Mouse (Mus musculus) embryonic facial prominence, embryonic 10.5 days (tissue): Measurements from ENCODE around the gene Eva1b. TPM values are rescaled to one million over a fixed set of nuclear protein-coding genes. Genes with fewer than 3 reads are reported as not detected.

Source experiments
- DNase-seq: peaks from one replicate; pipeline ENCODE4 v3.0.0-alpha.2; 2017; ENCODE audit warnings: low spot score
- H3K27ac ChIP-seq: fragments of 300-500 bp; sonication (generic); replicated peaks from 2 replicates; pipeline ENCODE4 v1.5.1; 2016; ENCODE audit warnings: mild to moderate bottlenecking
- H3K27me3 ChIP-seq: fragments of 300-500 bp; sonication (generic); replicated peaks from 2 replicates; pipeline ENCODE4 v1.6.1; 2016; ENCODE audit warnings: low read depth, mild to moderate bottlenecking; ENCODE audit not compliant: poor library complexity, severe bottlenecking
- H3K36me3 ChIP-seq: fragments of 300-500 bp; sonication (generic); replicated peaks from 2 replicates; pipeline ENCODE4 v1.6.1; 2016; ENCODE audit warnings: mild to moderate bottlenecking, moderate library complexity
- H3K4me1 ChIP-seq: fragments of 300-500 bp; sonication (generic); 2 replicates; pipeline ENCODE4 v1.6.1; 2016
- H3K4me3 ChIP-seq: fragments of 300-500 bp; sonication (generic); 2 replicates; pipeline ENCODE4 v1.5.1; 2016; ENCODE audit warnings: mild to moderate bottlenecking, moderate library complexity
- H3K9me3 ChIP-seq: fragments of 300-500 bp; sonication (generic); 2 replicates; pipeline ENCODE4 v1.6.1; 2016; ENCODE audit warnings: mild to moderate bottlenecking
- WGBS: fragments of 180-500 bp; shearing (Covaris S2); methylation state at CpG from one replicate; pipeline ENCODE4 v1.1.7; 2016; 5-methylcytosine and 5-hydroxymethylcytosine counted together
- polyA plus RNA-seq: library from polyadenylated mRNA; unstranded; fragments of >200 nt; fragmentation: Nextera tagmentation; extraction: Ambion mirVana; gene quantifications from 2 replicates; pipeline ENCODE4 v1.2.1, GENCODE M21; 2016

The Eva1b gene
- polyA plus RNA-seq, 1 experiment from 2014 or later = 38.9 TPM

DNA sequence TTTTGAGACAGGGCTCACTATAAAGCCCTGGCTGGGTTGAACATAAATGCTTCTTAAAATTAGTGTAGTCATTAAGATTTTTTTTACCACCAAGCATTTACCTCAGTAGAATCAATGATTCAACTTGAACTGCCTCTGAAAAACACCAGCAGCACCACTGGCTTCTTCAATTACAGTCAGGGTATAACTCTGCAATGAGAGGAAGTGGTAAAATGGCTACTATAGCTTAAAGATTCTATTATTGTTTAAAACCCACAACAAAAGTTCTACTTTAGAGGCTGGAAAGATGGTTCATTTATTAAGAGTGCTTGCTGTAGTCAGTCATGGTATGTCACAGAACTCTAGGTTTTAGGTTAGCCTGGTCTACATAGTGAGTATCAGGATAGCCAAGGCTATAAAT lies 46.7 kb downstream of the Eva1b start:
- H3K4me3 ChIP-seq = no peak overlapping the region
- no peak for DNase-seq
- no peaks in the 10 kb centered on the region for H3K9me3 ChIP-seq
- H3K36me3 ChIP-seq = peaks cover 97% of the 10 kb centered on the region
- no peaks in the 10 kb centered on the region for H3K27me3 ChIP-seq
- no peak overlapping the region for H3K27ac ChIP-seq
- no peaks in the 10 kb centered on the region for H3K4me1 ChIP-seq

GRCm38 (mm10) chr4:126194916-126195315 lies 47.4 kb downstream of the Eva1b start:
- Histone ChIP-seq H3K27me3 (no peaks in the 10 kb centered on the region), H3K9me3 (no peaks in the 10 kb centered on the region), H3K36me3 (peaks cover 97% of the 10 kb centered on the region), H3K27ac (no peak overlapping the region), H3K4me3 (no peak overlapping the region), H3K4me1 (peaks cover 4% of the 10 kb centered on the region)
- WGBS = 96% methylated on average over 4 of the region's 4 CpGs
- DNase-seq = no peak

DNA sequence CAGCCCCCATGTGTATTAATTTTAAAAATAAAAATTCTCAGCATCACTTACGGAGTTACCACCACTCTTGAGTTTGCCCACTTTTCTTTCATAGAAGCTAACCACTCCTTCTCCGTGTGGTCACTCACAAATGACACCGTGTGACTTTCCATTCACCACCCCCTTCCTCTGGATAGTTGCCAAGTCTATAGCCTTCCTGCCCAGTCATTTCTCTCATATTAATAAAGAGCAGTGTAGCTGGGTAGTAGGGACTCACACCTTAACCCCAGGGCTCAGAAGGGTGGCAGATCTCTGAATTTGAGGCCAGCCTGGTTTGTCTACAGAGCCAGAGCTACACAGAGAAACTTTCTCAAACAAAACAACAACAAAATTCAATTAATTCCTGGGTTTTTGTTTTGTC lies 49.9 kb downstream of the Eva1b start:
- Histone ChIP-seq H3K27ac (no peak overlapping the region), H3K36me3 (peaks cover 81% of the 10 kb centered on the region), H3K27me3 (no peaks in the 10 kb centered on the region), H3K4me1 (peaks cover 18% of the 10 kb centered on the region), H3K4me3 (no peak overlapping the region), H3K9me3 (no peaks in the 10 kb centered on the region)
- no peak for DNase-seq
- 95% methylated on average over 3 of the region's 3 CpGs for WGBS

Other genes with a start within 250 kb of the Eva1b start
- 0.54 and 0.60 TPM in 2 replicates for gene Csf3r, start 123.2 kb upstream of the Eva1b start, polyA plus RNA-seq
- 161 and 164 TPM in 2 replicates for gene Mrps15, start 100.8 kb upstream of the Eva1b start, polyA plus RNA-seq
- 21.9 and 24.2 TPM in 2 replicates for gene Oscp1, start 89.2 kb upstream of the Eva1b start, polyA plus RNA-seq
- 44.9 and 48.5 TPM in 2 replicates for gene Lsm10, start 51.1 kb upstream of the Eva1b start, polyA plus RNA-seq
- gene Stk40, start 43.8 kb upstream of the Eva1b start, polyA plus RNA-seq = 43.8 and 44.5 TPM in 2 replicates
- gene Sh3d21, start 15.7 kb downstream of the Eva1b start, polyA plus RNA-seq = 2.0 and 3.1 TPM in 2 replicates
- 262 and 263 TPM in 2 replicates for gene Thrap3, start 55.0 kb downstream of the Eva1b start, polyA plus RNA-seq
- 60.9 and 62.9 TPM in 2 replicates for gene Map7d1, start 108.6 kb downstream of the Eva1b start, polyA plus RNA-seq
- gene Trappc3, start 114.6 kb downstream of the Eva1b start, polyA plus RNA-seq = 91.8 and 92.3 TPM in 2 replicates
- gene Col8a2, start 139.0 kb downstream of the Eva1b start, polyA plus RNA-seq = 7.3 and 11.2 TPM in 2 replicates
- 92.3 and 93.2 TPM in 2 replicates for gene Adprhl2, start 174.0 kb downstream of the Eva1b start, polyA plus RNA-seq
- 1.4 TPM in 2 replicates for gene Tekt2, start 177.9 kb downstream of the Eva1b start, polyA plus RNA-seq